Mouse (Mus musculus) midbrain, postnatal 0 days (tissue): ENCODE measurements around the gene Smad1. TPM values are rescaled to one million over a fixed set of nuclear protein-coding genes. Genes with fewer than 3 reads are reported as not detected.
"Not testable (repeated sequence)": the region's sequence is repeated elsewhere in the genome, so short reads cannot be mapped to it uniquely, and the experiment has no call there.

Source experiments
- ATAC-seq: fragments of 200-750 bp; cut with Nextera tagmentation; 2 replicates; pipeline ENCODE4 v1.8.0; 2017; ENCODE audit warnings: moderate number of reproducible peaks, mild to moderate bottlenecking, moderate TSS enrichment, moderate library complexity; ENCODE audit not compliant: low FRiP score
- DNase-seq: peaks from one replicate; pipeline ENCODE4 v3.0.0-alpha.2; 2015; ENCODE audit warnings: low spot score
- H3K27ac ChIP-seq: fragments of 300-500 bp; sonication (generic); 2 replicates; pipeline ENCODE4 v1.5.1; 2014; ENCODE audit warnings: low read depth, mild to moderate bottlenecking, low read length, mixed read lengths
- H3K27me3 ChIP-seq: fragments of 300-500 bp; sonication (generic); 2 replicates; pipeline ENCODE4 v1.6.1; 2014; ENCODE audit warnings: low read length, control low read depth, mixed read lengths; ENCODE audit not compliant: insufficient read depth
- H3K36me3 ChIP-seq: fragments of 300-500 bp; sonication (generic); 2 replicates; pipeline ENCODE4 v1.6.1; 2014; ENCODE audit warnings: low read length, control low read depth, mixed read lengths; ENCODE audit not compliant: insufficient read depth
- H3K4me1 ChIP-seq: fragments of 300-500 bp; sonication (generic); 2 replicates; pipeline ENCODE4 v1.6.1; 2014; ENCODE audit warnings: mild to moderate bottlenecking, control low read depth, antibody characterized with exemption, low read length, mixed read lengths; ENCODE audit not compliant: insufficient read depth
- H3K4me2 ChIP-seq: fragments of 300-500 bp; sonication (generic); 2 replicates; pipeline ENCODE4 v1.6.1; 2014; ENCODE audit warnings: low read depth, mild to moderate bottlenecking, low read length, mixed read lengths; ENCODE audit not compliant: poor library complexity, severe bottlenecking
- H3K4me3 ChIP-seq: fragments of 300-500 bp; sonication (generic); 2 replicates; pipeline ENCODE4 v1.5.1; 2014; ENCODE audit warnings: low read depth, mild to moderate bottlenecking, low read length, moderate library complexity
- H3K9ac ChIP-seq: fragments of 300-500 bp; sonication (generic); replicated peaks from 2 replicates; pipeline ENCODE4 v1.6.1; 2014; ENCODE audit warnings: mild to moderate bottlenecking, low read length, moderate library complexity, mixed read lengths; ENCODE audit not compliant: poor library complexity, severe bottlenecking
- H3K9me3 ChIP-seq: fragments of 300-500 bp; sonication (generic); 2 replicates; pipeline ENCODE4 v1.6.1; 2016; ENCODE audit warnings: low read length, control low read depth
- CTCF ChIP-seq: IDR thresholded peaks from 2 replicates; pipeline ENCODE4 v1.5.1; 2016; ENCODE audit warnings: antibody characterized with exemption, mild to moderate bottlenecking
- WGBS: fragments of 180-500 bp; shearing (Covaris S2); extraction: QIAGEN DNeasy Blood & Tissue Kit; methylation state at CpG from one replicate; pipeline ENCODE4 v1.1.7; 2014; 5-methylcytosine and 5-hydroxymethylcytosine counted together
- polyA plus RNA-seq: library from polyadenylated mRNA; unstranded; fragments of >200 nt; fragmentation: Nextera tagmentation; extraction: Ambion mirVana; gene quantifications from 2 replicates; pipeline ENCODE4 v1.2.1, GENCODE M21; 2015
- total RNA-seq: library from RNA; depleted of rRNA; stranded (reverse); fragments of >200 nt; gene quantifications from 2 replicates; pipeline ENCODE4 v1.2.3, GENCODE M21; 2014; rRNA removed

Gene Smad1
- 75.6 and 78.8 TPM in 2 replicates for total RNA-seq
- polyA plus RNA-seq, result 49.1 and 52.5 TPM in 2 replicates

- peak within 1 kb of the TSS; percentile 66 for H3K4me2 ChIP-seq
- no peaks in the 10 kb centered on the region for H3K9me3 ChIP-seq
- H3K36me3 ChIP-seq, result no peaks in the 10 kb centered on the region
- no peak for TF ChIP-seq CTCF
- peak; percentile 92 for ATAC-seq
- H3K27me3 ChIP-seq, result no peaks in the 10 kb centered on the region
- peak within 1 kb of the TSS; percentile 99 for H3K9ac ChIP-seq
- H3K4me1 ChIP-seq, result peaks cover 10% of the 10 kb centered on the region
- under 1% methylated on average over 49 of the region's 80 CpGs for WGBS
- H3K27ac ChIP-seq, result peak within 1 kb of the TSS; percentile 99
- peak within 1 kb of the TSS; percentile 94 for H3K4me3 ChIP-seq
- peak; percentile 95 for DNase-seq
Observed at GRCm38 (mm10) chr8:79398994-79399650, at the start of gene Smad1. TSS of gene Smad1 (minus strand) at chr8:79399518.

DNA sequence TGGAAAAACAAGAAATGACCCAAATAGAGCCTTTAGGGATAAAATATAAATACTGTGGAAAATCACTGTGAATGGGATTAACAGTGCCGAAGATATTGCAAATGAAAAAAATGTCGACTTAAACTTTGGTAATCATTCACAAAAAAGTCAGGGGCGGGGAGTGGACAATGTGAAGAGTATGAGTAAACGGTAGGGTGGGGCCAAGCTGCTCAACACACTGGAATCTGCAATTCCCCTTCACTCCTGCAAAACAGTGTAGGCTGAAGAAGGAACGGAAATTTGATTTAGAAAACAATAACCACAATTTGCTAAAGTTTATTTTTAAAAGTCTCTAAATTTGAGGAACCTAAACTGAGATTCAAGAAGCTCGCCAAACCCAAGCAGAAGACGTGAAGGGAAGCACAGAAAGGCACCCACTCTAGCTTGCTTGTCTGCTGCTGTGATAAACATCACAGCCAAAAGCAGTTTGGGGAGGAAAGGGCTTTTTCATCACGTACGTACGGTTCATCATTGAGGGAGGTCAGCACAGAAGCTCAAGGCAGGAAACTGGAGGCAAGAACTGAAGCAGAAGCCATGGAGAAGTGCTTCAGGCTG is 48.0 kb upstream of the Smad1 start:
- Histone ChIP-seq H3K4me3 (no peak overlapping the region), H3K4me2 (no peak overlapping the region), H3K4me1 (no peaks in the 10 kb centered on the region), H3K9ac (no peak overlapping the region), H3K9me3 (no peaks in the 10 kb centered on the region), H3K36me3 (no peaks in the 10 kb centered on the region), H3K27me3 (no peaks in the 10 kb centered on the region), H3K27ac (no peak overlapping the region)
- DNase-seq, result no peak
- ATAC-seq, result no peak
- WGBS, result 86% methylated on average over 10 of the region's 10 CpGs
- no peak for TF ChIP-seq CTCF

- Histone ChIP-seq H3K4me3 (no peak overlapping the region), H3K36me3 (no peaks in the 10 kb centered on the region)
- no peak for DNase-seq
Observed at GRCm38 (mm10) chr8:79443460-79444098, 44.3 kb upstream of the Smad1 start.

GRCm38 (mm10) chr8:79433953-79434500 is 34.7 kb upstream of the Smad1 start:
- TF ChIP-seq CTCF, result no peak
- DNase-seq (peak; percentile 40), ATAC-seq (no peak)
- Histone ChIP-seq H3K4me2 (no peak overlapping the region), H3K36me3 (no peaks in the 10 kb centered on the region), H3K9ac (no peak overlapping the region), H3K4me1 (no peaks in the 10 kb centered on the region), H3K4me3 (no peak overlapping the region), H3K9me3 (no peaks in the 10 kb centered on the region), H3K27me3 (no peaks in the 10 kb centered on the region), H3K27ac (no peak overlapping the region)
- 35% methylated on average over 4 of the region's 4 CpGs for WGBS

More at GRCm38 (mm10) chr8:79443460-79444098, 44.3 kb upstream of the Smad1 start:
- Histone ChIP-seq H3K4me2 (no peak overlapping the region), H3K9me3 (no peaks in the 10 kb centered on the region), H3K9ac (no peak overlapping the region), H3K27ac (no peak overlapping the region), H3K27me3 (no peaks in the 10 kb centered on the region), H3K4me1 (no peaks in the 10 kb centered on the region)
- WGBS, result 83% methylated on average over 14 of the region's 14 CpGs
- ATAC-seq, result no peak
- TF ChIP-seq CTCF, result no peak

DNA sequence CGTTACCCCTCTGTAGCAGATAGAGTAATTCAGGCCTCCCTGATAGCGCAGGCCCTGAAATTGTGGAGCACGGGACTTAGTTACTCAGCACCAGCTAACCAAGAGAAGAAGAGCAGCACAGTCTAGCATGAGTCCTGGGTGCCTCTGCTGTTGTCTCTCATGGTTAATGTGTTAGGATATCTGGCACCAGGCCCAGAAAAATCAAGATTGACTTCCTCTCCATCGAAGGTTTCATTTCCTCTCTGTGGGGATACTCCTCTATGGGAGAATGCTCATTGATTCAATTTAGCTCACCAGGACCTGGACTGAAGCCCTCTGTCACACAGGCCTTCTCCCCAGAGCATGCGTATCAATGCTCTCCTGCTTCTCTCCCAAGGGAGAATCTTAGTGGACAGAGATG is 15.6 kb upstream of the Smad1 start:
- no peak overlapping the region for H3K9ac ChIP-seq
- H3K4me3 ChIP-seq, result no peak overlapping the region
- H3K27me3 ChIP-seq, result no peaks in the 10 kb centered on the region
- no peaks in the 10 kb centered on the region for H3K4me1 ChIP-seq
- H3K36me3 ChIP-seq, result no peaks in the 10 kb centered on the region
- DNase-seq (peak; percentile 11), ATAC-seq (no peak)
- no peak overlapping the region for H3K4me2 ChIP-seq
- H3K9me3 ChIP-seq, result no peaks in the 10 kb centered on the region
- WGBS, result 83% methylated on average over 5 of the region's 5 CpGs
- TF ChIP-seq CTCF, result no peak
- H3K27ac ChIP-seq, result no peak overlapping the region

GRCm38 (mm10) chr8:79410501-79410900 is 11.2 kb upstream of the Smad1 start:
- no peak overlapping the region for H3K4me3 ChIP-seq
- H3K27me3 ChIP-seq, result no peaks in the 10 kb centered on the region
- H3K27ac ChIP-seq, result no peak overlapping the region
- H3K4me1 ChIP-seq, result no peaks in the 10 kb centered on the region
- DNase-seq (no peak), ATAC-seq (no peak)
- H3K9me3 ChIP-seq, result no peaks in the 10 kb centered on the region
- H3K4me2 ChIP-seq, result no peak overlapping the region
- H3K9ac ChIP-seq, result no peak overlapping the region
- 86% methylated on average over 1 of the region's 1 CpGs for WGBS
- TF ChIP-seq CTCF, result no peak
- no peaks in the 10 kb centered on the region for H3K36me3 ChIP-seq

DNA sequence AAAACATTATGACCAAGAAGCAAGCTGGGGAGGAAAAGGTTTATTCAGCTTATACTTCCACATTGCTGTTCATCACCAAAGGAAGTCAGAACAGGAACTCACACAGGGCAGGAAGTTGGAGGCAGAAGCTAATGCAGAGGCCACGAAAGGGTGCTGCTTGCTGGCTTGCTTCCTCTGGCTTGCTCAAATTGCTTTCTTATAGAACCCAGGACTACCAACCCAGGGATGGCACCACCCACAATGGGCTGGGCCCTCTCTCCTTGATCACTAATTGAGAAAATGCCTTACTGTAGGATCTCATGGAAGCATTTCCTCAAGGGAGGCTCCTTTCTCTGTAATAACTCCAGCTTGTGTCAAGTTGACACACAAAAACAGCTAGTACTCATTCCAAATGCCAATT is 8.0 kb upstream of the Smad1 start:
- H3K4me3 ChIP-seq, H3K9me3 ChIP-seq, H3K27ac ChIP-seq, H3K9ac ChIP-seq, DNase-seq, H3K36me3 ChIP-seq, H3K4me1 ChIP-seq, H3K4me2 ChIP-seq, ATAC-seq, H3K27me3 ChIP-seq: not testable (repeated sequence)
- 81% methylated on average over 1 of the region's 1 CpGs for WGBS
